19 mouse cellular contexts compared by ENCODE assay signal in genomic region chr16:35065724-35066123, GRCm38 (mm10). TPM values are rescaled to one million over a fixed set of nuclear protein-coding genes. Genes with fewer than 3 reads are reported as not detected.
DNase-seq lines count a peak whose midpoint lies in the region; ATAC-seq and TF ChIP-seq lines count a peak whose summit lies in the region.
"Had no signal": no experiment of that assay in that cellular context is flagged by ENCODE, and none has a peak within 500 bp of the region (broad histone marks: within the 10 kb centered on the region; RNA-seq: fewer than 3 reads in every experiment).

No protein-coding gene starts in this region.

- no peaks in the 10 kb centered on the region for H3K27me3 ChIP-seq in heart, embryonic 16.5 days (ENCODE audit: control insufficient read depth, insufficient read depth, low read length)
- no peaks in the 10 kb centered on the region for H3K27me3 ChIP-seq in heart, embryonic 11.5 days (ENCODE audit: control insufficient read depth, insufficient read depth, low read length)
- H3K27me3 ChIP-seq in neural tube, embryonic 13.5 days, result no peaks in the 10 kb centered on the region
- H3K27me3 ChIP-seq in midbrain, postnatal 0 days (ENCODE audit: insufficient read depth, low read length), result no peaks in the 10 kb centered on the region
- H3K27me3 ChIP-seq: heart, embryonic 15.5 days; kidney, embryonic 15.5 days; liver, embryonic 12.5 days had no signal

- H3K9me3 ChIP-seq in heart, embryonic 16.5 days (replicated peaks; ENCODE audit: control insufficient read depth, low read length), result no peaks in the 10 kb centered on the region
- H3K9me3 ChIP-seq in heart, embryonic 11.5 days (replicated peaks; ENCODE audit: control insufficient read depth, low read length), result no peaks in the 10 kb centered on the region
- H3K9me3 ChIP-seq in neural tube, embryonic 13.5 days, result no peaks in the 10 kb centered on the region
- no peaks in the 10 kb centered on the region for H3K9me3 ChIP-seq in midbrain, postnatal 0 days (ENCODE audit: low read length)
- H3K9me3 ChIP-seq: heart, embryonic 15.5 days; kidney, embryonic 15.5 days; limb, embryonic 12.5 days; liver, embryonic 12.5 days had no signal

- ATAC-seq in heart, embryonic 16.5 days (replicated peaks; ENCODE audit: extremely low read depth, insufficient read depth, low FRiP score), result 0 out of 2 replicates have a peak, but pooled peaks have one; percentile 10
- ATAC-seq in heart, embryonic 11.5 days (replicated peaks; ENCODE audit: insufficient number of reproducible peaks, low FRiP score, low TSS enrichment), result no peak
- peak; percentile 61 for ATAC-seq in neural tube, embryonic 13.5 days (ENCODE audit: low read depth)
- ATAC-seq in midbrain, postnatal 0 days (ENCODE audit: low FRiP score), result no peak
- ATAC-seq: intestine, postnatal 0 days; liver, embryonic 12.5 days had no signal

- WGBS in heart, embryonic 16.5 days, result 81% methylated on average over 6 of the region's 6 CpGs
- WGBS in heart, embryonic 11.5 days (ENCODE audit: insufficient replicate concordance), result 89% methylated on average over 6 of the region's 6 CpGs
- WGBS in neural tube, embryonic 13.5 days, result 58% methylated on average over 6 of the region's 6 CpGs
- WGBS in midbrain, postnatal 0 days, result 54% methylated on average over 6 of the region's 6 CpGs

- no peak overlapping the region for H3K4me2 ChIP-seq in heart, embryonic 16.5 days (ENCODE audit: low read depth, low read length)
- no peak overlapping the region for H3K4me2 ChIP-seq in heart, embryonic 11.5 days
- H3K4me2 ChIP-seq in neural tube, embryonic 13.5 days, result no peak overlapping the region
- H3K4me2 ChIP-seq in midbrain, postnatal 0 days (ENCODE audit: low read depth, low read length, poor library complexity, severe bottlenecking), result no peak overlapping the region
- H3K4me2 ChIP-seq: heart, embryonic 15.5 days; kidney, embryonic 15.5 days; limb, embryonic 12.5 days; liver, embryonic 12.5 days had no signal

- no peaks in the 10 kb centered on the region for H3K36me3 ChIP-seq in heart, embryonic 16.5 days (ENCODE audit: control insufficient read depth, insufficient read depth)
- H3K36me3 ChIP-seq in heart, embryonic 11.5 days (ENCODE audit: control insufficient read depth, insufficient read depth, low read length), result peaks cover 2% of the 10 kb centered on the region; the same call in 1 of the 2 replicates
- H3K36me3 ChIP-seq in neural tube, embryonic 13.5 days, result peaks cover 6% of the 10 kb centered on the region; the same call in 1 of the 2 replicates
- H3K36me3 ChIP-seq in midbrain, postnatal 0 days (ENCODE audit: insufficient read depth, low read length), result no peaks in the 10 kb centered on the region
- H3K36me3 ChIP-seq: heart, embryonic 15.5 days had no signal

- H3K27ac ChIP-seq in heart, embryonic 16.5 days (ENCODE audit: low read length), result no peak overlapping the region
- no peak overlapping the region for H3K27ac ChIP-seq in heart, embryonic 11.5 days (ENCODE audit: low read depth, low read length)
- no peak overlapping the region for H3K27ac ChIP-seq in neural tube, embryonic 13.5 days (replicated peaks)
- H3K27ac ChIP-seq in midbrain, postnatal 0 days (ENCODE audit: low read depth, low read length), result no peak overlapping the region
- H3K27ac ChIP-seq: heart, embryonic 15.5 days; kidney, embryonic 15.5 days; limb, embryonic 12.5 days; liver, embryonic 12.5 days had no signal

- no peak for TF ChIP-seq CTCF in midbrain, postnatal 0 days (IDR thresholded peaks at IDR 0.05)

- no peak overlapping the region for H3K9ac ChIP-seq in heart, embryonic 16.5 days (ENCODE audit: low read length)
- H3K9ac ChIP-seq in heart, embryonic 11.5 days (ENCODE audit: low read depth, low read length), result no peak overlapping the region
- H3K9ac ChIP-seq in neural tube, embryonic 13.5 days, result no peak overlapping the region
- H3K9ac ChIP-seq in midbrain, postnatal 0 days (replicated peaks; ENCODE audit: low read length, poor library complexity, severe bottlenecking), result no peak overlapping the region
- H3K9ac ChIP-seq: heart, embryonic 15.5 days; kidney, embryonic 15.5 days; limb, embryonic 12.5 days; liver, embryonic 12.5 days had no signal

- no peak for DNase-seq in neural tube, embryonic 10.5 days (ENCODE audit: extremely low spot score, low spot score)
- peak; percentile 11 for DNase-seq in midbrain, postnatal 0 days (ENCODE audit: low spot score)
- no peak for DNase-seq in lung, postnatal 25 days (ENCODE audit: low spot score)
- no peak for DNase-seq in right cerebral cortex, adult 2 months (ENCODE audit: low spot score in 2 of 2)
- DNase-seq: B cell, adult 2 months; cerebellum, postnatal 10 days; heart, adult 18-20 months; lung, adult 2 months; lung, postnatal 4 days; right cerebral cortex, postnatal 4 days; thymus, adult 2 months had no signal

- no peak overlapping the region for H3K4me3 ChIP-seq in heart, embryonic 16.5 days (ENCODE audit: low read length)
- no peak overlapping the region for H3K4me3 ChIP-seq in heart, embryonic 11.5 days (ENCODE audit: low read depth, low read length)
- H3K4me3 ChIP-seq in neural tube, embryonic 13.5 days, result no peak overlapping the region
- no peak overlapping the region for H3K4me3 ChIP-seq in midbrain, postnatal 0 days (ENCODE audit: low read depth, low read length)
- H3K4me3 ChIP-seq: heart, embryonic 15.5 days; kidney, embryonic 15.5 days; limb, embryonic 12.5 days; liver, embryonic 12.5 days had no signal

- H3K4me1 ChIP-seq in heart, embryonic 16.5 days (ENCODE audit: control insufficient read depth, insufficient read depth, low read length), result peaks cover 5% of the 10 kb centered on the region
- H3K4me1 ChIP-seq in heart, embryonic 11.5 days (ENCODE audit: control insufficient read depth, insufficient read depth, low read length), result peaks cover 6% of the 10 kb centered on the region; the same call in 1 of the 2 replicates
- H3K4me1 ChIP-seq in neural tube, embryonic 13.5 days (replicated peaks), result peaks cover 17% of the 10 kb centered on the region
- H3K4me1 ChIP-seq in midbrain, postnatal 0 days (ENCODE audit: insufficient read depth, low read length), result no peaks in the 10 kb centered on the region
- H3K4me1 ChIP-seq: kidney, embryonic 15.5 days; liver, embryonic 12.5 days had no signal

RNA-seq across cellular contexts. Expression of gene Hacd2, which starts 43.5 kb away (rescaled TPM):
- 61.5 and 61.9 TPM in 2 replicates for polyA plus RNA-seq in heart, embryonic 16.5 days (2015; fragmentation: Nextera tagmentation; extraction: Ambion mirVana)
- polyA plus RNA-seq in heart, embryonic 11.5 days (2014; fragmentation: Nextera tagmentation; extraction: Ambion mirVana), result 32.3 and 34.2 TPM in 2 replicates
- 39.5 and 50.2 TPM in 2 replicates for polyA plus RNA-seq in neural tube, embryonic 13.5 days (2015; fragmentation: Nextera tagmentation; extraction: Ambion mirVana)
- 14.6 and 28.4 TPM in 2 replicates for total RNA-seq in midbrain, postnatal 0 days (2014; rRNA removed)
- polyA plus RNA-seq in midbrain, postnatal 0 days (2015; fragmentation: Nextera tagmentation; extraction: Ambion mirVana), result 48.4 and 49.4 TPM in 2 replicates

Comparison
In these comparisons a context has a peak if more than half of its experiments do, and no peak if none do; other contexts are left out.
1. ATAC-seq: peak in heart, embryonic 16.5 days (single experiment) and neural tube, embryonic 13.5 days (single experiment); none in heart, embryonic 11.5 days (single experiment) and midbrain, postnatal 0 days (single experiment).